Mouse (Mus musculus) left cerebral cortex, postnatal 10 days (tissue): ENCODE data around the gene Ybx3. TPM values are rescaled to one million over a fixed set of nuclear protein-coding genes. Genes with fewer than 3 reads are reported as not detected.
A peak's percentile ranks its signal among the peaks of the same experiment; 100 is the strongest.

Experiments
- DNase-seq, 2 experiments: peaks; one replicate each; pipeline ENCODE4 v3.0.0; 2021 to 2022; ENCODE audit warnings: low spot score in 2 of 2, mixed read lengths in 1 of 2; ENCODE audit errors: extremely low spot score in 1 of 2
- intact Hi-C: fragments of 180-260 bp; cut with DNase I; formaldehyde crosslinking; loops from one replicate; pipeline ENCODE4 v1.15.1; 2025
- total RNA-seq, 2 experiments: library from RNA; stranded (reverse); gene quantifications; 2 replicates each; pipeline ENCODE4 v1.2.3; 2021

Ybx3 gene
- total RNA-seq, 2 experiments from 2014 or later: 96.4 to 106 TPM

- intact Hi-C loops: no loop called here
- peak; percentile 52 to 74 for DNase-seq
Measured at GRCm38 (mm10) chr6:131387221-131388039, 846 bp downstream of the Ybx3 start.

DNA sequence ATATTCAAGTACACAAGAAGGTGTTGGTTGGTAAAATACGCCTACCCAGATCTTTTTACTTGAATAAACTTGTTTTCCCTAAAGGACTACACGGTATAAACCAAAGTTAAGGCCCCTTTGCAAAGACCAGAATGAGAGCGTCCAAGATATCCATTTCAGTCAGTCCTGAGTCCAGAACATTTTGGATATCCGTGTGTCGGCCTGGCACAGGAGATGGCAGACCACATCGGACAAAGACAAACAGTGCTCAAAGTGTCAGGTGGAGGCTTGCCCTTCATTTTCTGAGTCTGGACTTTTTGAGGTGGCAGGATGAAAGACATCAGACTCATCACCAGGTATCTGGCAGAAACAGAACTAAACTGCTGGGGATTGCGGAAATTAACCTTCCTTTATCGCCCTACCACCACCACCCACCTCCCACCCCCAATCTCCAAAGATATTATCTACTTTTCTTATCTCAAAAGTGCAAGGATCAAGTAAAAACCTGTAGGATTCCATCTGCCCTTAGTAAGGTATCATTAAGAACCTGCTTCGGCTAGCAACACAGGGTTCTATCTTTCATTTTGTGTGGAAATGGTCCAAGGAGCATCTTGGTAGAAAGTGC, 1.8 kb downstream of the Ybx3 start:
- no peak for DNase-seq
- intact Hi-C loops: no loop called here

- no peak for DNase-seq
- intact Hi-C loops: no loop called here
Measured at GRCm38 (mm10) chr6:131385469-131385868, 2.8 kb downstream of the Ybx3 start.

GRCm38 (mm10) chr6:131383713-131384330, 4.5 kb downstream of the Ybx3 start:
- no peak for DNase-seq
- intact Hi-C loops: no loop called here

DNA sequence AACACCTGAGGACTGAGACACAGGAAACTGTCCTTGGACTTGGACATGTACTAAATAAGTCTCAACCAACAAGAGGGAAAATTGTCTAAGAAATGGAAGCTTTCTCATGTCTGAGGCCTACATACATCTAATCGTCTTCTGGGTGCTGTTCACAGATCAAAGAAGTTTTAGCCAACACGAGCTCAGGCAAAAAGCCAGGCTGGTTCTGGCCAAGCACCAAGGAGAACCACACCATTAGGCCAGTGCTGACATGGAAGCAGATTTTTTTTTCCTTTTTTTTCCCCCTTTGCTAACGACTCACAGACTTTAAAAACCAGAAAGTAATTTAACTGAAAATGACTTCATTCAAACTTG, 5.3 kb downstream of the Ybx3 start:
- DNase-seq: no peak
- intact Hi-C loops: no loop called here

- intact Hi-C loops: no loop called here
- DNase-seq: peak in 1 of 2 experiments; percentile 60
Measured at GRCm38 (mm10) chr6:131382232-131382983, 5.9 kb downstream of the Ybx3 start.

GRCm38 (mm10) chr6:131378858-131379428, 9.3 kb downstream of the Ybx3 start:
- intact Hi-C loops: no loop called here
- DNase-seq: no peak

- intact Hi-C loops: no loop called here
- DNase-seq: no peak
Measured at GRCm38 (mm10) chr6:131377378-131377777, 10.9 kb downstream of the Ybx3 start.

GRCm38 (mm10) chr6:131374594-131375340, 13.5 kb downstream of the Ybx3 start:
- no peak for DNase-seq
- intact Hi-C loops: no loop called here

DNA sequence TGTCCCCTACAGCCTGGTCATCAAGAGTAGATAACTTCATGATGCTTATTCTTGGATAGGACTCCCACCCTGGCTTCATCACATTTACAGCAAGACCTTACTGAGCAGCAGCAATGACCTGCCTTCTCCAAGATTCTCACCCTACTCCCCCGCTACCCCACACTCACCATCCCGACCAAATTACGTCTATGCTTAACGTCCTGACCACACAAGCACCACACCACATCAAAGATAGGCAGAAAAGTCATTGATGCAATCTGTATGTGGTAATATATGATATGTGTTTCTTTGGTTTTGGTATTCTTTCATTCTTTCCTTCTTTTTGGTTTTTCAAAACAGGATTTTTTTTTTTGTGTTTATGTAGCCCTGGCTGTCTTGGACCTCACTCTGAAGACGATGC, 15.1 kb downstream of the Ybx3 start:
- DNase-seq: no peak
- intact Hi-C loops: no loop called here

DNA sequence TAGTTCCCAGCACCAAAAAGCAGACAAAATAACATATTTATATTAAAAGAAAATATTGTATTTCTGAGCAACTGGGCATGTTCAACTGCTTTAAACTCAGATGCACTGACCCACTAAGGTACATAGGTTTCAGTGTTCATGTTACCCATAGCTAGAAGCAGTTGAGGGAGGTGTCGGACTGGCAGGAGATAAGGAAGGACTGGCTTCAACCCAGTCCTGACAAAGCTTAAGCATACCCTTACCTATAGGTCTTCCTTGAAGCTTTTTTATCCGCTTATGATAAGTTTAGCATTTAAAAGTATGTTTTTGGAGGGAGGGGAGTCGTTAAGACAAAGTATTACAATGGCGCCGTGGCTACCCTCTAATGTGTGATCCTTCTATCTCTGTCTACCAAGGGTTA, 17.5 kb downstream of the Ybx3 start:
- DNase-seq: no peak
- intact Hi-C loops: no loop called here

- intact Hi-C loops: no loop called here
- DNase-seq: no peak
Measured at GRCm38 (mm10) chr6:131369866-131370616, 18.2 kb downstream of the Ybx3 start.

DNA sequence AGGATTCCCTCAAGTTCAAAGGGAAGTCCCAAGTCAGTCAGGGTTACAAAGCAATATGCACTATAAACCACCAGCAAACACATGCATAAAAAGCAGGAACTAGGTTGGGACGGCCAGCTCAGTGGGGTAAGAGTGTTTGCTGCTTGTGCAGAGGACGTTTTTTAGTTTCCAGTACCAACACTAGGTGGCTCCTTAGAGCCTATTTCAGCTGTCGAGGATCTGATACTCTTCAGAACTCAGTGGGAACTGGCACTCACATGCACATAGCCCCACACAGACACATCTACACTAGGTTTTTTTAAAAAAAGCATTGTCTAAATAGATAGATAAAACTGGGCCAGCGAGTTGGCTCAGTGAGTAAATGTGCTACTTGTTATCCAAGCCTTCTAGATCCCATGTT, 21.2 kb downstream of the Ybx3 start:
- intact Hi-C loops: loop anchor here (2.0 kb wide), 1 partner anchor 52 kb away; no protein-coding TSS in a partner anchor
- no peak for DNase-seq

DNA sequence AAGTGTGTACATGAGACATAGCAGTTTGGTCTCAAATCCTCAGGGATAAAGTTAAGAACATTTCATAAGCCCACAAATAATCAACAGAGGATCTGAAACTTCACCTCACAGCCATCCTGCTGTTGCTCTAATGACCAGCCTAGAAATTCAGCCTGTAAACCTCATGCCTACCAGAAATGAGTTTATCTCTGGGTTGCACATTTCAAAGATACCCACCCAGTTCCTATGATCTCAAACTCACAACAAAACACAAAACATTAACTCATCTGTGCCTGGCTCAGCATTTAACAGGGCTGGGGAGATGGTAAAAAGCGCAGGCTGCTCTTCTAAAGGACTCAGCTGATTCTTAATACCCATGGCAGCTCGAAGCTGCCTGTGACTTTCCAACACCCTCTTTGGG, 23.9 kb downstream of the Ybx3 start:
- intact Hi-C loops: no loop called here
- DNase-seq: no peak

DNA sequence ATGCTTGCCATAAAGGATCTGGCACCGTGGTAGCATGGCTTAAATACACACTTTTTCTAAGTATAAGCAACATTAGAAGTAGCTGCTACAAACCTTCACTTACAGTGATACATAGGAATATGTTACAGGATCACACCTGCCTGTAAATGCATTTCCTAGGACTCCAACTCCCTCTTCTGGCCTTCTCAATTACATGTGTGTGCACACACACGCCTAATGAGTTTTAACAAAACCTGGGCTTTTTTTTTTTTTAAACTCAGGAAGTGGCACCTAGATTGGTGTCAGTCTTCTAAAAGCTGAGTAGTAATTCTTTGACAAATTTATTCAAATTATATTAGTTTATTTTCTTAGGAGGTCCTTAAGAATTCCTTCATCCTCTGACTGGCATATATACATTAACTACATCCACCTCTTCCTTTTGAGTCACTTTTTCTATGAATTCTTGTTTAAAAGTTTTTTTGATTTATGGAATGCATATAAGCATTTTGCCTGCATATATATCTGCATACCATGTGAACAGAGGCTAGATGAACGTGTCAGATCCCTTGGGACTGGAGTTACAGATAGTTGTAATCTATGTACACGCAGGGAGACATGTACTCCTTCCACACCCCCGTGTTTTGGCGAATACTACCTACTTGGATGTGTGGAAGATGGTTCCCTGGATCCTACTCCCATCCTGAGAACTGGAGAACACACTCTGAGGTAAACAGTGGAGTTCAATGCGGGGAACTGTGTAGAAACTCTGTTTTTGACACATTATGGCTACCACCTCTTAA, 25.1 kb downstream of the Ybx3 start:
- intact Hi-C loops: no loop called here
- DNase-seq: no peak

- peak in 1 of 2 experiments; percentile 42 for DNase-seq
- intact Hi-C loops: no loop called here
Measured at GRCm38 (mm10) chr6:131360693-131361092, 27.6 kb downstream of the Ybx3 start.

DNA sequence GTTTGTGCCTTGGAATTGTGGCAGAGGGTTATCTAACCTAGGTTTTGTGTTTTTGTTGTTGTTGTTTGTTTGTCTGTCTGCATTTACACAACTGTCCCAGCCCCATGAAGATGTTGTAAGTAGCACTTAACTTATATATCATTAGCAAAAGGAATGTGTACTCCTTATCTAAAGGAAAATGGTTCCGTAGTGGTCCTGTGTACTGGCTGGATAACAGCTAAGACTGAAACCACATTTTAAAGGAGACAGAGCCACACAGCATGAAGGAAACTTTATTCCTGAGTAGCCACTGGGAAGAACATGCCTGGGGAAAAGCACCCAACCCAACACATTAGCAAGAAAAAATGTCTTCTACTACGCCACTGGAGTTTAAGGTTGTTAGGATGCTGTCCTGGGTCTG, 28.7 kb downstream of the Ybx3 start:
- intact Hi-C loops: loop anchor here (10.0 kb wide), 1 partner anchor 1535 kb away; no protein-coding TSS in a partner anchor
- no peak for DNase-seq
